Mouse (Mus musculus): ENCODE data around the gene Rbbp5. TPM values are rescaled to one million over a fixed set of nuclear protein-coding genes. Genes with fewer than 3 reads are reported as not detected.

Gene Rbbp5
- polyA plus RNA-seq, 1 experiment from 2014 or later: 23.2 TPM

GRCm38 (mm10) chr1:132540701-132541100, 63.5 kb downstream of the Rbbp5 start:
- ATAC-seq (ENCODE audit: low read depth): no peak
- peaks cover 81% of the 10 kb centered on the region for H3K27me3 ChIP-seq
- no peak for DNase-seq

GRCm38 (mm10) chr1:132541171-132541823, 64.1 kb downstream of the Rbbp5 start:
- no peak overlapping the region for H3K9ac ChIP-seq
- H3K27me3 ChIP-seq: peaks cover 77% of the 10 kb centered on the region
- no peaks in the 10 kb centered on the region for H3K9me3 ChIP-seq (replicated peaks)
- H3K4me3 ChIP-seq (replicated peaks): no peak overlapping the region
- ATAC-seq (ENCODE audit: low read depth) (no peak), DNase-seq (no peak)
- H3K4me1 ChIP-seq (replicated peaks): no peaks in the 10 kb centered on the region
- H3K27ac ChIP-seq: no peak overlapping the region
- H3K4me2 ChIP-seq: no peak overlapping the region
- H3K36me3 ChIP-seq: no peaks in the 10 kb centered on the region
- 4% methylated on average over 14 of the region's 14 CpGs for WGBS (ENCODE audit: insufficient replicate concordance)

More at GRCm38 (mm10) chr1:132540701-132541100, 63.5 kb downstream of the Rbbp5 start:
- Histone ChIP-seq H3K4me1 (replicated peaks) (no peaks in the 10 kb centered on the region), H3K9ac (no peak overlapping the region), H3K9me3 (replicated peaks) (no peaks in the 10 kb centered on the region), H3K27ac (no peak overlapping the region), H3K36me3 (no peaks in the 10 kb centered on the region), H3K4me3 (replicated peaks) (no peak overlapping the region), H3K4me2 (no peak overlapping the region)
- WGBS (ENCODE audit: insufficient replicate concordance): 44% methylated on average over 7 of the region's 7 CpGs

GRCm38 (mm10) chr1:132541824-132542599, 64.8 kb downstream of the Rbbp5 start:
- ATAC-seq (ENCODE audit: low read depth) (no peak), DNase-seq (no peak)
- H3K4me3 ChIP-seq (replicated peaks): no peak overlapping the region
- no peak overlapping the region for H3K27ac ChIP-seq
- no peaks in the 10 kb centered on the region for H3K4me1 ChIP-seq (replicated peaks)
- H3K4me2 ChIP-seq: no peak overlapping the region
- peaks cover 75% of the 10 kb centered on the region for H3K27me3 ChIP-seq
- 11% methylated on average over 5 of the region's 5 CpGs for WGBS (ENCODE audit: insufficient replicate concordance)
- no peaks in the 10 kb centered on the region for H3K9me3 ChIP-seq (replicated peaks)
- no peaks in the 10 kb centered on the region for H3K36me3 ChIP-seq
- H3K9ac ChIP-seq: no peak overlapping the region

GRCm38 (mm10) chr1:132542762-132543306, 65.7 kb downstream of the Rbbp5 start, which contains the start of gene Cntn2:
TSS of gene Cntn2 (minus strand) at chr1:132543256.
- Histone ChIP-seq H3K27me3 (peaks cover 71% of the 10 kb centered on the region), H3K36me3 (no peaks in the 10 kb centered on the region), H3K27ac (no peak within 1 kb of the TSS), H3K9ac (no peak within 1 kb of the TSS), H3K4me2 (no peak within 1 kb of the TSS), H3K4me1 (replicated peaks) (no peaks in the 10 kb centered on the region), H3K4me3 (replicated peaks) (no peak within 1 kb of the TSS), H3K9me3 (replicated peaks) (no peaks in the 10 kb centered on the region)
- DNase-seq (no peak), ATAC-seq (ENCODE audit: low read depth) (no peak)
- WGBS (ENCODE audit: insufficient replicate concordance): 4% methylated on average over 30 of the region's 30 CpGs

GRCm38 (mm10) chr1:132543789-132544188, 66.6 kb downstream of the Rbbp5 start:
- 54% methylated on average over 8 of the region's 8 CpGs for WGBS (ENCODE audit: insufficient replicate concordance)
- no peaks in the 10 kb centered on the region for H3K36me3 ChIP-seq
- no peak overlapping the region for H3K9ac ChIP-seq
- H3K9me3 ChIP-seq (replicated peaks): no peaks in the 10 kb centered on the region
- no peak overlapping the region for H3K4me3 ChIP-seq (replicated peaks)
- peaks cover 65% of the 10 kb centered on the region for H3K27me3 ChIP-seq
- H3K4me1 ChIP-seq (replicated peaks): no peaks in the 10 kb centered on the region
- no peak for DNase-seq
- no peak for ATAC-seq (ENCODE audit: low read depth)
- H3K4me2 ChIP-seq: no peak overlapping the region
- no peak overlapping the region for H3K27ac ChIP-seq

Other genes starting within 250 kb of the Rbbp5 start
- gene Gm10188, start 247.6 kb upstream of the Rbbp5 start, polyA plus RNA-seq (2015; fragmentation: Nextera tagmentation; extraction: Ambion mirVana): not detected in 2 replicates
- gene Klhdc8a, start 178.7 kb upstream of the Rbbp5 start, polyA plus RNA-seq (2015; fragmentation: Nextera tagmentation; extraction: Ambion mirVana): 0.03 and 0.06 TPM in 2 replicates
- 1.6 and 1.8 TPM in 2 replicates for gene Nuak2, start 161.2 kb upstream of the Rbbp5 start, polyA plus RNA-seq (2015; fragmentation: Nextera tagmentation; extraction: Ambion mirVana)
- 456 and 511 TPM in 2 replicates for gene Tmcc2, start 86.1 kb upstream of the Rbbp5 start, polyA plus RNA-seq (2015; fragmentation: Nextera tagmentation; extraction: Ambion mirVana)
- gene Dstyk, start 59.8 kb upstream of the Rbbp5 start, polyA plus RNA-seq (2015; fragmentation: Nextera tagmentation; extraction: Ambion mirVana): 3.7 and 3.8 TPM in 2 replicates
- gene Tmem81, start 28.9 kb downstream of the Rbbp5 start, polyA plus RNA-seq (2015; fragmentation: Nextera tagmentation; extraction: Ambion mirVana): 0.65 and 0.92 TPM in 2 replicates
- gene Cntn2, start 65.9 kb downstream of the Rbbp5 start, polyA plus RNA-seq (2015; fragmentation: Nextera tagmentation; extraction: Ambion mirVana): 0.09 TPM in 1 of 2 replicates, not detected in the other

All from liver, embryonic 13.5 days (tissue).